Mouse (Mus musculus): Measurements from ENCODE around the gene Isca2. TPM values are rescaled to one million over a fixed set of nuclear protein-coding genes. Genes with fewer than 3 reads are reported as not detected.

The Isca2 gene
- polyA plus RNA-seq, 1 experiment = 51.2 TPM

- Histone ChIP-seq H3K36me3 (ENCODE audit: control insufficient read depth, insufficient read depth) (peaks cover 10% of the 10 kb centered on the region), H3K79me2 (ENCODE audit: control insufficient read depth, insufficient read depth) (peaks cover 45% of the 10 kb centered on the region), H3K4me2 (ENCODE audit: low read depth) (peak overlapping the region; percentile 95), H3K27me3 (ENCODE audit: control insufficient read depth, insufficient read depth, insufficient read length) (no peaks in the 10 kb centered on the region), H3K4me3 (peak overlapping the region; percentile 71), H3ac (ENCODE audit: control insufficient read depth, insufficient read length) (peak overlapping the region; percentile 39)
- no peak for TF ChIP-seq REST (IDR thresholded peaks at IDR 0.05; ENCODE audit: insufficient read depth, insufficient read length)
- no peak for TF ChIP-seq SRF (IDR thresholded peaks at IDR 0.05; ENCODE audit: control insufficient read depth, insufficient read length, low read depth)
- no peak for TF ChIP-seq POLR2AphosphoS2 (IDR thresholded peaks at IDR 0.05; ENCODE audit: insufficient read length, low read depth)
Observed at GRCm38 (mm10) chr12:84773476-84773875, 425 bp downstream of the Isca2 start.

GRCm38 (mm10) chr12:84774376-84774775, 1.3 kb downstream of the Isca2 start:
- Histone ChIP-seq H3K27me3 (ENCODE audit: control insufficient read depth, insufficient read depth, insufficient read length) (no peaks in the 10 kb centered on the region), H3K4me2 (ENCODE audit: low read depth) (peak overlapping the region; percentile 95), H3K36me3 (ENCODE audit: control insufficient read depth, insufficient read depth) (peaks cover 2% of the 10 kb centered on the region), H3ac (ENCODE audit: control insufficient read depth, insufficient read length) (no peak overlapping the region), H3K4me3 (peak overlapping the region; percentile 71), H3K79me2 (ENCODE audit: control insufficient read depth, insufficient read depth) (peaks cover 36% of the 10 kb centered on the region)
- TF ChIP-seq E2F4 (IDR thresholded peaks at IDR 0.05; ENCODE audit: insufficient read depth) (no peak), POLR2AphosphoS2 (IDR thresholded peaks at IDR 0.05; ENCODE audit: insufficient read length, low read depth) (no peak), MYOG (IDR thresholded peaks at IDR 0.05; ENCODE audit: control insufficient read depth in 1 of 3, insufficient read depth in 1 of 3, insufficient read length in 2 of 3, low read depth in 2 of 3) (no peak), TCF12 (IDR thresholded peaks at IDR 0.05; ENCODE audit: insufficient read depth, poor library complexity, severe bottlenecking) (no peak), POLR2A (IDR thresholded peaks at IDR 0.05; ENCODE audit: insufficient read length, low read depth) (no peak), MAX (IDR thresholded peaks at IDR 0.05; ENCODE audit: low read depth) (no peak), REST (IDR thresholded peaks at IDR 0.05; ENCODE audit: insufficient read depth, insufficient read length) (no peak), SRF (IDR thresholded peaks at IDR 0.05; ENCODE audit: control insufficient read depth, insufficient read length, low read depth) (no peak), USF1 (IDR thresholded peaks at IDR 0.05; ENCODE audit: low read depth) (no peak), CEBPB (IDR thresholded peaks at IDR 0.05; ENCODE audit: insufficient read depth, poor library complexity, severe bottlenecking) (no peak), TCF3 (IDR thresholded peaks at IDR 0.05; ENCODE audit: insufficient read length, low read depth) (no peak), MYOD1 (IDR thresholded peaks at IDR 0.05; ENCODE audit: control insufficient read depth in 1 of 3, insufficient read length in 2 of 3, low read depth in 2 of 3) (no peak)

- H3K4me3 ChIP-seq = no peak overlapping the region
- H3K27me3 ChIP-seq (ENCODE audit: control insufficient read depth, insufficient read depth, insufficient read length) = no peaks in the 10 kb centered on the region
- no peak overlapping the region for H3K4me2 ChIP-seq (ENCODE audit: low read depth)
- H3K36me3 ChIP-seq (ENCODE audit: control insufficient read depth, insufficient read depth) = no peaks in the 10 kb centered on the region
- H3ac ChIP-seq (ENCODE audit: control insufficient read depth, insufficient read length) = no peak overlapping the region
- peaks cover 18% of the 10 kb centered on the region for H3K79me2 ChIP-seq (ENCODE audit: control insufficient read depth, insufficient read depth)
- no peak for TF ChIP-seq MYOG (IDR thresholded peaks at IDR 0.05; ENCODE audit: control insufficient read depth in 1 of 3, insufficient read depth in 1 of 3, insufficient read length in 2 of 3, low read depth in 2 of 3)
- TF ChIP-seq SRF (IDR thresholded peaks at IDR 0.05; ENCODE audit: control insufficient read depth, insufficient read length, low read depth) = no peak
- no peak for TF ChIP-seq TCF12 (IDR thresholded peaks at IDR 0.05; ENCODE audit: insufficient read depth, poor library complexity, severe bottlenecking)
- TF ChIP-seq POLR2AphosphoS2 (IDR thresholded peaks at IDR 0.05; ENCODE audit: insufficient read length, low read depth) = no peak
- TF ChIP-seq USF1 (IDR thresholded peaks at IDR 0.05; ENCODE audit: low read depth) = no peak
- TF ChIP-seq MYOD1 (IDR thresholded peaks at IDR 0.05; ENCODE audit: control insufficient read depth in 1 of 3, insufficient read length in 2 of 3, low read depth in 2 of 3) = no peak
- no peak for TF ChIP-seq POLR2A (IDR thresholded peaks at IDR 0.05; ENCODE audit: insufficient read length, low read depth)
- TF ChIP-seq CEBPB (IDR thresholded peaks at IDR 0.05; ENCODE audit: insufficient read depth, poor library complexity, severe bottlenecking) = no peak
- no peak for TF ChIP-seq TCF3 (IDR thresholded peaks at IDR 0.05; ENCODE audit: insufficient read length, low read depth)
- TF ChIP-seq MAX (IDR thresholded peaks at IDR 0.05; ENCODE audit: low read depth) = no peak
- TF ChIP-seq E2F4 (IDR thresholded peaks at IDR 0.05; ENCODE audit: insufficient read depth) = no peak
- TF ChIP-seq REST (IDR thresholded peaks at IDR 0.05; ENCODE audit: insufficient read depth, insufficient read length) = no peak
Observed at GRCm38 (mm10) chr12:84776229-84776628, 3.2 kb downstream of the Isca2 start.

- H3ac ChIP-seq (ENCODE audit: control insufficient read depth, insufficient read length) = no peak overlapping the region
- no peak overlapping the region for H3K4me3 ChIP-seq
- H3K79me2 ChIP-seq (ENCODE audit: control insufficient read depth, insufficient read depth) = no peaks in the 10 kb centered on the region
- H3K27me3 ChIP-seq (ENCODE audit: control insufficient read depth, insufficient read depth, insufficient read length) = no peaks in the 10 kb centered on the region
- no peaks in the 10 kb centered on the region for H3K36me3 ChIP-seq (ENCODE audit: control insufficient read depth, insufficient read depth)
- TF ChIP-seq USF1 (IDR thresholded peaks at IDR 0.05; ENCODE audit: low read depth) (no peak), REST (IDR thresholded peaks at IDR 0.05; ENCODE audit: insufficient read depth, insufficient read length) (no peak), SRF (IDR thresholded peaks at IDR 0.05; ENCODE audit: control insufficient read depth, insufficient read length, low read depth) (no peak), E2F4 (IDR thresholded peaks at IDR 0.05; ENCODE audit: insufficient read depth) (no peak), MAX (IDR thresholded peaks at IDR 0.05; ENCODE audit: low read depth) (no peak), CEBPB (IDR thresholded peaks at IDR 0.05; ENCODE audit: insufficient read depth, poor library complexity, severe bottlenecking) (no peak), TCF12 (IDR thresholded peaks at IDR 0.05; ENCODE audit: insufficient read depth, poor library complexity, severe bottlenecking) (no peak), POLR2A (IDR thresholded peaks at IDR 0.05; ENCODE audit: insufficient read length, low read depth) (peak; percentile 58), MYOD1 (IDR thresholded peaks at IDR 0.05; ENCODE audit: control insufficient read depth in 1 of 3, insufficient read length in 2 of 3, low read depth in 2 of 3) (peak in 1 of 3 experiments; percentile 54), MYOG (IDR thresholded peaks at IDR 0.05; ENCODE audit: control insufficient read depth in 1 of 3, insufficient read depth in 1 of 3, insufficient read length in 2 of 3, low read depth in 2 of 3) (peak in 1 of 3 experiments; percentile 54), TCF3 (IDR thresholded peaks at IDR 0.05; ENCODE audit: insufficient read length, low read depth) (no peak), POLR2AphosphoS2 (IDR thresholded peaks at IDR 0.05; ENCODE audit: insufficient read length, low read depth) (no peak)
- peak overlapping the region; percentile 25 for H3K4me2 ChIP-seq (ENCODE audit: low read depth)
Observed at GRCm38 (mm10) chr12:84784604-84785381, 11.7 kb downstream of the Isca2 start.
